Mouse (Mus musculus): ENCODE measurements around the gene Ckmt1.
"Not testable (repeated sequence)": the region's sequence is repeated elsewhere in the genome, so short reads cannot be mapped to it uniquely, and the experiment has no call there.

The Ckmt1 gene

DNA sequence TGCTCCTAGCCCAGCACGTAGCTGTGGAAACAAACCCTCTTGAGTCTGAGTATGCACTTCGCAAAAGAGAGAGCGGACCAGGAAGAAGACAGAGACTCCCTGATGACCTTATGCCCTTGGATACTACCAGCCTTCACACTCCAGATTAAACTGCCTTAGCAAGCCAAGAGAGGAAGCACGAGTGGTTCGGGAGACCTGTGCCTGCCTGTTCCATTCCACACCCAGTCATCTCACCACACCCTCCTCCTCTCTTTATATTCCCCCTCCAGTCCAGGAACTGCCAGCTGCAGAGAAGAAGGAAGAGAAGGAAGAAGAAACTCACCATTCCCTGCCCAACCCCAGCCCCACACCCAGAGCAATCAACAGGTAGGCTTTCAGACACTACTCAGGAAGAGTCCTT lies at the start of gene Ckmt1:
Gene Ckmt1, plus strand, starts transcription at position 221 of the 400 bp plus-strand sequence.
- no peak for DNase-seq

DNA sequence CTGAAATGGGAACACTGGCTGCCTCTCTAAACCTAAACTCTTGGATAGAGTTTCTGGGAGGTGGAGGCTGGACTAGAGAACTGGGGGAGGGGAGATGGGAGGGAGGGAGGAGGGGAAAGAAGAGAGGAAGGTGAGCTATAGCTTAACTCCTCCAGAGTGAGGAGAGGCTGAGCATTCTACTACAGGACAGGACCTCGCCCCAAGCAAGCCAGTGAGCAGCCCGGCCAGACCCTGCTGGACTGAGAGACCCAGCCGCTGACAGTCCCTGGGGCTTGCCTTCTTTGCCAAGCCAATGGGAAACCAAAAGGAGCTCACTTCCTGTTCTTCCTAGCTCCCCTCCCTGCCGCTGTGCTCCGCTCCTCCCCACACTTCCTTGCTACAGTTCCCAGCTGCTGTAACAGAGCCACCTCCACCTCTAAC lies 48.5 kb upstream of the Ckmt1 start:
- DNase-seq, result no peak

DNA sequence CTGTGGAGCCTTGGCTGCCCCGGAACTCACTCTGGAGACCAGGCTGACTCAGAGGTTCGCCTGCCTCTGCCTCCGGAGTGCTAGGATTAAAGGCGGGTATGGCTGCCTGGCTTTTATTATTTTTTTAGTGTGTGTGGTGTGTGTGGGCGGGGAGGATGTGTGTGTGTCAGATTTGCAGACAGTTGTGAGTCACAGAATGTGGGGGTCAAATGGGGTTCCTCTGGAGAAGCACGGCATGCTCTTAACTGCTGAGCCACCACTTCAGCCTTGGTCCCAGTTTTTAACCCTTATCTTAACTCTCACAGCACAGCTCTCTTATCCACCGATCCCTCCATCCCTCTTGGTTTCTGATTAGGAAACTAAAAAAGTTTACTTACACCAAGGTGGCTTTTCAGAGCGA lies 41.2 kb upstream of the Ckmt1 start:
- no peak for DNase-seq

DNA sequence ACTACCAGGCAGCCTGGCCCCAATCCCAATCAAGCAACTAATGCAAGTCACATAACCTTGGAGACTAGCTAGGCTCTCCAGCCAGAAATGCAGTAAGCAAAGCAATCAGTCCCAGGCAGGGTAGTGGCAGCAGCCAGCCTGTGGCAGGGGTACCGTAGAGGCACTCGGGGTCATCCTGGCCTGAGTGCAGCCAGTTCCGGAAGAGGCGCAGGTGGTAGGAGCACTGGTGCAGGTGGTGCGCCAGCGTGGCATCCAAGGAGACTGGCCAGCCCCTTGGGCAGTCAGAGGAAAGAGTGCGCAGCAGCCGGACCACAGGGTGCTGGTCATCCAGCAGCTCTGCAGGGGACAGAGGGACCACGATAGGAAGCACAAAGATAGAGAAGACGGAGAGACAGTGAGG lies 34.5 kb upstream of the Ckmt1 start:
- peak; percentile 88 for DNase-seq

DNA sequence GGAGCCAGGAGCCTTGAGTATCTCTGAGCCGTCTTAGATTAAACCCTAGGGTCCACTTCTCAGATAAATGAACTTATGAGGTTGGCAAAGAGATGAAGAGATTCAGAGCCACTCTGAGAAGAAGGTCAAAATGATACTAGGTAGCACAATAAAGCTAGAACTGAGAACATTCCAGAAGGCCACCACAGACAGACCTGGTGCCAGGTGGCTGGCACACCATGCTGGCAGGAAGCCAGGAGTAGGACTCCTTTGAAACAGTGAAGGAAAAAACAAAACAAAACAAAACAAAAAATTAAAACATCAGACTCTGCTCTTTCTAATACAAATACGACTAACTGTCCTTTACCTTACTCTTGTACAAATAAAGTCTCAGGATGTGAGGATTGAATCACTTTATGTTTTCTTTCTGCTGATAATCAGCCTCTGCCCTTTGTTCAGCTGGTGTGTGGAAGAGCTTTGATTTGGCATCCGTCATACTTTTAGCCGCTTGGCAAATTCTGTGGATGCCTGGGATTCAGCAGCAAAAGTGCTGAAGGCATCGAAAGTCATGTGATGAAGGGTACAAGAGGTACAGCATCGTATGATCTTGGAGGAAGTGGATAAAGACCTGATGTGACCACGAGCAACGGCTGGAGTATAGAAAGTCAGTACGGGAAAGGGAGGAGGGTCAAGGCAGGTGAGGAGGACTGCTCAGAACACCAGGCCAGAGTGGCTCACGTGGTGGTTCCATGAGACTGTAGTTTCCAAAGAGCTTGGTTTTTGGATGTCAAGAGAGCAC lies 33.6 kb upstream of the Ckmt1 start:
- DNase-seq, result peak; percentile 85 to 91

DNA sequence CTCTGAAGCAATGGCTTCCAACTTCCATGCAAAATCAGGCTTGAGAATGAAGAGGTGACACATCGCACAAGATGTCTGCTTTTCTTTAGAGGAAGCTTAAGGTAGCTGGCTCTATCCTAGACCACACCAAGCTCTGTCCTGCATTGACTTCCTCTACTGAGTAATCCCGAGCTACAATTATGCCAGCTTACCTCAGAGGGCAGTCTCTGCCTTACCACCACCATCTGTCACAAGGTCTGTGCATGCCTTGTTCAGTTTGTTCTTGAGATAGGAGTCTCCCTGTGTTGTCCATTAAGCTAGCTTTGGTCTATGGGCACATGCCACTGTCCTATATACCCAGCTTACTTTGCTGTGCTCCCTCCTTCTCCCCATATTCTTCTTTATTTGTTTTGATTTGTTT lies 28.0 kb upstream of the Ckmt1 start:
- peak; percentile 63 to 73 for DNase-seq

DNA sequence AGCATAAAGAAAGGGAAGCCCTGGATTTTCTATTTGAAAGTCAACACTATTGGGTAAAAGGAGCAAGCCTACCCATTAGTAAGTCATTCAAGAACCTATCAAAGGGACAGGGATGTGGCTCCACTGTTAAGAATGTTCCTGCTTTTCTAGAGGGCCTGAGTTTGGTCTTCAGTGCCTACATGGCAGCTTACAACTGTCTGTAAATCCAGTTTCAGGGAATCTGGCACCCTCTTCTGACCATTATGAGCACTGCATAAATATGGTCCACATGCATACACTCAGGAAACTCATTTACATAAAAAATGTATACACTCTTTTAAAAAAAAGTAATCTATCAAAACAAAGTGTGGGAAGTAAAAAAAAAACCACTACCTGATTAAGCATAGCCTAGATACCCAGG lies 18.5 kb upstream of the Ckmt1 start:
- no peak for DNase-seq

DNA sequence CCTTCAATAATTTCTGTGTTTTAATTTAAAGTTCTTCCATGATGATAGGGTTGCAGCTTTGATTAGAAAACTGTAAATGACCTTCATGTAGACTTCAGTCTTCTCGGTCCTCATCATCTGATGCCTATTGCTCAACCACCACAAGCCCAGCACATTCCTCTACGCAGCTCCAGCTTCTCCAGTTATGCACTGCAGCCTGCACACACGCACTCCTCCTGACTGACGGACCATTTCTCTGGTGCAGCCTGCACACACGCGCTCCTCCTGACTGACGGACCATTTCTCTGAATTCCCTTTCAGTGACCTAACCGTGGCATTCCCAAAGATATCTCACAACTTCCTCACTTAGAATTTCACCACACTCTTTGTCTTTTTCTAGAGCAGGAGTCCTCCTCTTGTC lies 4.4 kb upstream of the Ckmt1 start:
- DNase-seq, result no peak

DNA sequence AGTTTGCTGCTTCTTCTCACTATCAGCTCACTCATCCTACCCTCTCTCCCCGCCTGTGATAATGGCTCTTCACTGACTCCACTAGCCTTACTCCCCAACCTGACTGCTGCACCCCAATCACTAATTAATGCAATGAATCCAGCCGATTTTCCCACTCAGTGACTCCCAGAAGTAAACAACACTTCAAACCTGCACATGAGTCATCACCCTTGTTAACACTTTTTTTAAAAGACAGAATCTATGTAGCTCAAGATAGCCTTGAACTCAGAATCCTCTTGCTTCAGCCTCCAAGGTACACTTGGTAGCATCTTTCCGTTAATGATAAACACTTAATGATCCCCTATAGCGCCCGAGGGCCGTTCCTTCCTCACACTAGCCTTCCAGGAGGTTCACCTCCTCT lies 3.1 kb upstream of the Ckmt1 start:
- DNase-seq, result no peak

DNA sequence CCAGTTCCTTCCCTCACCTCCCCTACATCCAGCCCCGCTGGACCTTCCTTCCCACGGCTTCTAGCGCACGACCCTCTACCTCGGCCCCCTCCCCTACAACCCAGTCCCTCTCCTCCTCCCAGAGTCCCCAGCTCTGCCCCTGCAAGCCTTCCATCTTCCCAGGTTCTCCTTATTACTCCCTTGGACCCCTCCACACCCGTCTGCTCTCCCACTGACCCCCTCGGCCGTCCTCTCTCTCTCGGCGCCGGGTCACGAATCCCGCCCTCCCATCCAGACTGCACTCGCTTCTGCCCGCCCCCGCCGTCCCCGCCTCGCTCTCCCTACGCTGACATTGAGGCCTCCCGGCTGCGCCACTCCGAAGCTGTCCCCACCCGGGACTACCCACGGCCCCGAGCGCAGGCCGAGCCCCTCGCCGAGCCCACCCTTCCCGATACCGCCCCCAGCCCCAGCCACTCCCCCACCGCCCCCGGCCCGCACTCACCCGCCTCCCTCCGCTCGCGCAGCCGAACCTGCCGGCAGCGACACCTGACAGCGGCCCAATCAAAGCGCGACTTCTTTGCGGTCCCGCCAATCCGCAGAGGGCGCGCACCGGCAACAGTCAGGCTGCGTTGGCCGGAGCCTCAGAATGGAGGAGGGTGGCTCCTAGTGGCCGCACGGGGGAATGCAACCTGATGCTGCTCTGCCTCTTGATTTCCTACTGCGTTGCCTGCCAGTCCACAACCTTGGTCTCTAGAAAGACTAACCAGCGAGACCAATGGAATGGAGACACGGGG lies 2.5 kb upstream of the Ckmt1 start, which contains the start of gene Ppip5k1:
Gene Ppip5k1, minus strand, starts transcription at position 577 of the 773 bp plus-strand sequence.
- DNase-seq, result peak; percentile 99

DNA sequence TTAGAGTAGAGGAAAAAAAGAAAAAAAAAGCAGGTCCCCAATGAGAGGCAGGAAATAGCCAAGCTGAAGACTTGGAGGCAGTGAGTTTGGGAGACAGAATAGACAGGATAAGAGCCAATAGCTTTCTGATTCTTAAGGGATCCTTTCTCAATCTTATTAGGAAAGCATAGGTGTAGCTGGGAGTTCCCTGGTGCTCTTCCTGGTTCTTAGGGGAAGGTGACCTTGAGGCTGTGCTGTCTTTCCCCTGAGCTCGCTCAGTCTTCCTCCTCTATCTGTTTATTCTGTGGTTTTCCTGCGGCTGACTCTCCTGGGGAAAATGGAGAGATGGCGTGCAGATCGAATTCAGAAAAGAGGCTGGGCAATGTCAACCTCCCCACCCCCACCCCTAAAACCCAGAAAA lies 447 bp downstream of the Ckmt1 start:
- no peak for DNase-seq

DNA sequence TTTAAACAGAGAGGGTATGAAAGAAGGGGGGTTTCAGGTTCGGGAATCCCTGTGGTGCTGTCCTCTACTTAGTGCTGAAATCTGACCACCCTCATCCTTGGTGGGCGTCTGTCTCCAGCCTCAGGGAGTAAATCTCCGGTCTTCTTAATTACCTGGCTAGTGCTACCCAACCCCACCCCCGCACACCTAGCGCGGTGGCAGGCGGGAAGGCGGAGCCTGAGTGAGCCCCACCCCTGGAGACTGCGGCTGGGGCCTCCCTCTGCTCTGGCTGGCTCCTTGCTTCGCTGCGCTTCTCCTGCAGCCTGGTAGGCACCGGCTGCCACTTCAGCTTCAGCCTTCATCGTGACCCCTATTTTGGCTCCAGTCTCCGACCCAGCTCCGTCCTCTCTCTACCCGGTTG lies 867 bp downstream of the Ckmt1 start:
- DNase-seq, result peak; percentile 95 to 97

DNA sequence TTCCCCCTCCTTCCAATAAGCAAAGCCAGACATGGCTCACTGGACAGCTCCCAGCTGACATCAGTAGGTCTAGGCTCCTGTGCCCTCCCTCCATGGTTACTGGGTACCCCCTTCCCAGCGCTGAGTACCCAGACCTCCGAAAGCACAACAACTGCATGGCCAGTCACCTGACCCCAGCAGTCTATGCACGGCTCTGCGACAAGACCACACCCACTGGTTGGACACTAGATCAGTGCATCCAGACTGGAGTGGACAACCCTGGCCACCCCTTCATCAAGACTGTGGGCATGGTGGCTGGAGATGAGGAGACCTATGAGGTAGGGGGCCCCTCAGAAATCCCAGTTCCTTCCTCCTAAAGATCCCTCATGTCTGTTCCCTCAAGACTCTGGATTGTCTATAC lies 1.9 kb downstream of the Ckmt1 start:
- DNase-seq, result peak; percentile 38 to 47

DNA sequence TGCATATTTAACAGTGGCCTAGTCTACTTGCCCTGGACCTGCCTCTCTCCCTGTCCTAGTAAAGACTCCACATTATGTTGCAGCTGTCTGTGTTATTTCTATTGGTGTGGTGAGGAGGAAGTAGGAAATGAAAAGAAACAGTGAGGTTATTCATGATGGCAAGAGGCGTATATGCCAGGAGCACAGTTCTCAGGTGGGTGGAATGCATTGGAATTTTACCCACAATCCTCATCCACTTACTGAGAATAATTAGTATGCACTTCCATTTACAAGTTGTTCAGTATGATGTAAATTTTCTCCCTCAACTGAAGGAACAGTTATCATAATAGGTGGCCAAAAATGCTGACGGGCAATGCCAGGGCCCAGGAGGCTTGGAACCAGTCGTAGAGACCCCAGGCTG lies 6.1 kb downstream of the Ckmt1 start:
- DNase-seq, result no peak

DNA sequence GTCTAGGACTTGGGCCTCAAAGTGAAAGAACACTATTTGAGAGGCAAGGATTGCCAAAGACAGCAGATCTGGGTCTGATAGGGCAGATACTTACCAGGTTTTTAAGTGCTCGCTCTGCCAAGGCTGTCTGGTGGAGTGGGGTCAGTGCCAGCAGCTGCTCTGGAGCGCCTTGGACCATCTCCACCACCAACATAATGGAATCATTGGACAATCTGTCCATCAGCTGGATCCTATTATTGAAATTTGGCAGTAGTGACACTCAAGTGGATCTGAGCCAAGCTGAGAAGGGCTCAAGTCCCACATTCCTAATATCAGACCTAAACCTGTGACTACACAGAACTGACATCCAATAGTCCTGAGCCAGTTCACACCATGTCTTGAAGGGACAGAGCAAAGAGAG lies 11.3 kb downstream of the Ckmt1 start:
- DNase-seq, result peak; percentile 36 to 64

DNA sequence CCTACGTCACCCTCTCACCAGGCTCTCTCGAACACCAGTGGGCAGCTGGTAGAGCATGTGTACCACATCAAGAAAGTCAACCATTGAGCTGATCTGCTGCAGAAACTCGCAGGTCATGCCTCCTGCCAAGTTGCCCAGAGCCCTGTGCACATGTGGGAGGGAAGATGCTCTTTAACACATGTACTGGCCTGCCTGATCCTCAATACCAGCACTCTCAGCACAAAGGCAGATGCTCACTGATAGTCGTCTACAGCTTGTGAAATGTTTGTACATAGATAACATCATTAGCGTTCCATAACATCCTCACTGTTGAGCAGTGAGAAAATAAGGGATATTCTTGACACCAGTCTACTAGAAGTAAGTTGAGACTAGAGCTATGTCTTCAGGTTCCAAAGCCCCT lies 13.4 kb downstream of the Ckmt1 start:
- no peak for DNase-seq

DNA sequence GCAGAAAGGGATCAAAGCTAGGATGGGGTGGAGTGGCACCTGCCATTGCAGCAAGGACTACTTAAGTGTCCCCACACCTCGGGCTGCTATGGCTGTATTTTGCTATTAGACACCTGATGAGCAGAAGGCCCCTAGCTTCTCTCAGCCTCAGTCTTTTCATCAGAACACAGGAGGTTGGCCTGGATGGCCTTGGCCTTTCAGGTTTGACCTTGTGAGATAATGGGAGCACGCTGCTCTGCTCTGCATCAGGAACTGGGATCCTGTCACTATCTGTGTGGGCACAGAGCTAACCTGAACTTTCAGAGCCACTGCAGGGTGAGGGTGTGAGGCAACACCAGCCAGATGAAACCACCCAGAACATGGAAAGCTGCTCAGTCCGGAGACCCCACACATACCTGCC lies 14.8 kb downstream of the Ckmt1 start:
- DNase-seq, result no peak

DNA sequence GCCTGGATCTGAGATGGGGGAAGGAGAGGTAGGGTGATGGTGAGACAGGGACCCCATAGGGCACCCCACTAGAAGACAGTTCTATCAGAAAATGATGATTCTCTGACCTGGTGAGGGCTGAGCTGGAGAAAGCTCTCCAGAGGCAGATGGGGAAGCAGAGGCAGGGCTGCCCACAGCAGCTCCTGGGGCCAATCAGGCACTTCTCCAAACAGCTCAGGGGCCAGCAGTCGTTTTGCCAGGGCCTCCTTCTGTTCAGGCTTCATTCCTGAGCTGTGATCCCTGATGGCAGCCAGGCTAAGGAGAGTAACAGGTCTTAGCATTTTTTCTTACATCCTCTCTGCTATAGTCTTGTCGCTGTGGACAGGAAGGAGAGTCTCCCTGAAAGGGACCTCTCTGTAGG lies 17.3 kb downstream of the Ckmt1 start:
- DNase-seq, result no peak

DNA sequence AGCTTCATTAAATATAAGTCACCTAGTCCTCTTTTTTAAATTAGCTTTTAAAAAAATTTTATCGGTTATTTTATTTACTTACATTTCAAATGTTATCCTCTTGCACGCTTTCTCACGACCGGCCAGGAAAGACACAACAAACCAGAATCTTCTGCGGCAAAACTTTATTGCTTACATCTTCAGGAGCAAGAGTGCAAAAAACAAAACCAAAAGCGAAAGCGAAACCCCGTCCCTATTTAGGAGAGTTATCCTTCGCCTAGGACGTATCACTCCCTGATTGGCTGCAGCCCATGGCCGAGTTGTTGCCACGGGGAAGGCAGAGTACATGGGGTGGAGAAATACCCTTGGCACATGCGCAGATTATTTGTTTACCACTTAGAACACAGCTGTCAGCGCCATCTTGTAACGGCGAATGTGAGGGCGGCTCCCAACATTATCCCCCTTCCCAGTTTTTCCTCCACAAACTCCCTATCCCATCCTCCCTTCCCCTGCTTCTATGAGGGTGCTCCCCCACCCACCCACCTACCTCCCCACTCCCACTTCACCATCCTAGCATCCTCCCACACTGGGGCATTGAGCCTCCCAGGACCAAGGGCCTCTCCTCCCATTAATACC lies 29.6 kb downstream of the Ckmt1 start, which contains the start of gene Strc:
Gene Strc, minus strand, starts transcription at position 208 of the 615 bp plus-strand sequence.
- not testable (repeated sequence) for DNase-seq

DNA sequence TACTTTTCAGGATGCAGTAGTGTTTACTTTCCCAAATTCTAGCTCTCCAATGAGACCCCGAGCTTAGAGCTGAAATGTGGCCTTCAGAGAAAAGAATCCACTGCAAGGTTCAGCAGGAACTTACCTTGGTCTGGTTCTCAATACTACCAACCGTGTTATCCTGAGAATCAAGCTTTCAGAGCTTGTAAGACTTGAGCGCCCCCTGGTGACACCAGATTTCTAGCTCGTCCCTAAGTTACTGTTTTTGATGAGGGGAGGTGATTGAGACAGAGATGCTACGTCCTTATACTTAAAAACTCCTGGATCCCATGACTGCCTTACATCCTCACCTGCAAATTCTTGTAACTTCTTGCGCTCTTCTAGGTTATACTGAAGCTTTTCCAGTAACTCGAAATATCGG lies 39.1 kb downstream of the Ckmt1 start:
- DNase-seq, result peak; percentile 91 to 95

DNA sequence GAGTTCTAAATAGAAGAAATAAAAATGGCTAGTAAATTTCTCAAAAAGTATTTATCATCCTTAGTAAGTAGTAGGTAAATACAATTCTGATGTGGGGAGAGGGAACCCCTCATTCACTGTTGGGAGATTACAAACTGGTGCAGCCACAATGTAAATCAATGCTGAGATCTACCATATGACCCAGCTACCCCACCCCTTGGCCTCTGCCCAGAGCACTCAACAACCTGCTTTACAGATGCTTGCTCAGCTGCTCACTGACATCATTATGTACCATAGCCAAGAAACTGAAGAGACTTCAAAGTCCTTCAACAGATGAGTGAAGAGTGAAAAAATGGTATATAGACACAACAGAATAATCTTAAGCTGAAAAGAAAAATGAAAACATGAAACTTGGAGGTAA lies 45.8 kb downstream of the Ckmt1 start:
- DNase-seq, result no peak

DNA sequence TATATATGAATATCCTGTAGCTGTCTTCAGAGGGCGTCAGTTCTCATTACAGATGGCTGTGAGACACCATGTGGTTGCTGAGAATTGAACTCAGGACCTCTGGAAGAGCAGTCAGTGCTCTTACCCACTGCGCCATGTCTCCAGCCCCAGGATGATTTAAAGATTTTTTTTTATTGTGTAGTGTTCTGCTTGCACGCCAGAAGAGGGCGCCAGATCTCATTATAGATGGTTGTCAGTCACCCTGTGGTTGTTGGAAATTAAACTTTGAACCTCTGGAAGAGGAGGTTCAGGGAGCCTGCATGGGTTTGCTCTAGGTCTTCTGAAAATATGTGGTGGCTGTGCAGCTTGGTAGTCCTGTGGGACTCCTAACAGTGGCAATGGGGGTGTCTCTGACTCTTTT lies 50.6 kb downstream of the Ckmt1 start:
- peak; percentile 14 to 50 for DNase-seq

DNA sequence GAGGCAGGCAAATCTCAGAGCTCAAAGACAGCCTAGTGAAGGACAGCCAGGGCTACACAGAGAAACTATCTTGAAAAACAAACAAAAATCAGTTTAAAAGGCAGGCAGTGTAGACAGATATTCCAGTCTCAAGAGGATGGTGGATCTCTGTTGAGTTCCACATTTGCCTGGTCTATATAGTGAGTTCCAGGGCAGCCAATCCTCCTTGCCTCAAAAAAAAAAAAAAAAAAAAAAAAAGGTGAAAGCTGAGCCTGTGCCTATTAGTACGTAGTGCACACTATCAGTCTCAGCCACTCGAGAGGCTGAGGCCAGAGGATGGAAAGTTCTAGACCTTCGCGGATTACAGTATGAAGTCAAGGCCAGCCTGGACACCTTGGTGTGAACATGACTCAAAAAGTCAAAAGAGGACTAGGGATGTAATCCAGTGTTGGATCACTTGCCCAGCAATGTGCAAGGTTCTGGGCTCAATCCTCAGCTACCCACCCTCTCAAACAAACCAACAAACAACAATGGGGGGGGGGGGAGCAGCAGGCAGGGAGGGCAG lies 55.4 kb downstream of the Ckmt1 start:
- DNase-seq, result no peak

All from cerebellum, postnatal 25 days (tissue).